Mouse (Mus musculus): ENCODE results near the gene Zmat5.

DNA sequence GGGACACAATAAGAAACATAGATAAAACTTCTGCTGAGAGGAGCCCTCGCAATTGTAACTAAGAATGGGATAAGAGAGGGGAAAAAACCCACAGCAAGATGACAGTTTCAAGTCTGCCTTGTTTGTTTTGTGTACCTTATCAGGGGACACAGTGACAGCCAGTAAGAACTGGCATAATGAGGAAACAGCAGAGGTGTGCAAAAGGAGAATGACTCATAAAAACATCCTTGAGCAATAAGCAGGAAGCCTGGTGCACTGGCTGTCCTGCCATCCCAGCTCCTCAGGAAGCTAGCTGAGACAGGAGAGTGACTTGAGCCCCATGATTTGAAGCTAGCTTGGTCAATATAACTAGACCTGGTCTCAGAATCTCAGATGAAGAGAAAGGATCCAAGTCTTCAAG is 44.7 kb upstream of the Zmat5 start:
- TF ChIP-seq POLR2A (IDR thresholded peaks at IDR 0.05; ENCODE audit: insufficient read depth, low read depth, low read length): no peak
- no peak for TF ChIP-seq CTCF (IDR thresholded peaks at IDR 0.05)
